Mouse (Mus musculus) Muller cell, postnatal 12 days (primary cell): ENCODE data around the gene Psmd10.

Experiments used
- DNase-seq: peaks from one replicate; pipeline ENCODE4 v3.0.0-alpha.2; 2015; ENCODE audit errors: inconsistent ontology term

Psmd10 gene

GRCm38 (mm10) chrX:140956272-140956940 lies at the start of gene Psmd10, which contains the start of gene Atg4a:
TSS of gene Psmd10 (minus strand) at chrX:140956728.
TSS of gene Atg4a (plus strand) at chrX:140956907.
- DNase-seq = peak; percentile 88

- no peak for DNase-seq
Observed at GRCm38 (mm10) chrX:140998885-140999284, 42.4 kb upstream of the Psmd10 start.

- no peak for DNase-seq
Observed at GRCm38 (mm10) chrX:140997912-140998545, 41.5 kb upstream of the Psmd10 start.

- no peak for DNase-seq
Observed at GRCm38 (mm10) chrX:140996909-140997516, 40.5 kb upstream of the Psmd10 start.

GRCm38 (mm10) chrX:140985256-140985655 lies 28.7 kb upstream of the Psmd10 start:
- DNase-seq = no peak

GRCm38 (mm10) chrX:140984795-140985194 lies 28.3 kb upstream of the Psmd10 start:
- no peak for DNase-seq

GRCm38 (mm10) chrX:140983206-140983960 lies 26.9 kb upstream of the Psmd10 start:
- peak; percentile 66 for DNase-seq

- DNase-seq = no peak
Observed at GRCm38 (mm10) chrX:140980163-140980562, 23.6 kb upstream of the Psmd10 start.

- no peak for DNase-seq
Observed at GRCm38 (mm10) chrX:140979546-140979945, 23.0 kb upstream of the Psmd10 start.

- no peak for DNase-seq
Observed at GRCm38 (mm10) chrX:140978943-140979342, 22.4 kb upstream of the Psmd10 start.

- DNase-seq = no peak
Observed at GRCm38 (mm10) chrX:140956959-140957358, 431 bp upstream of the Psmd10 start.

GRCm38 (mm10) chrX:140953618-140954017 lies 2.9 kb downstream of the Psmd10 start:
- no peak for DNase-seq

- DNase-seq = no peak
Observed at GRCm38 (mm10) chrX:140936271-140936670, 20.3 kb downstream of the Psmd10 start.

GRCm38 (mm10) chrX:140933263-140933662 lies 23.3 kb downstream of the Psmd10 start:
- DNase-seq = no peak

- peak; percentile 5 for DNase-seq
Observed at GRCm38 (mm10) chrX:140932066-140932465, 24.5 kb downstream of the Psmd10 start.

- no peak for DNase-seq
Observed at GRCm38 (mm10) chrX:140921321-140921720, 35.2 kb downstream of the Psmd10 start.

- no peak for DNase-seq
Observed at GRCm38 (mm10) chrX:140907360-140907759, 49.2 kb downstream of the Psmd10 start, which contains the start of gene Vsig1. TSS of gene Vsig1 (plus strand) at chrX:140907608.

- no peak for DNase-seq
Observed at GRCm38 (mm10) chrX:140903487-140903886, 53.0 kb downstream of the Psmd10 start.
